Mouse (Mus musculus) neural tube, embryonic 11.5 days (tissue): ENCODE measurements around the gene Sat2. TPM values are rescaled to one million over a fixed set of nuclear protein-coding genes. Genes with fewer than 3 reads are reported as not detected.
A peak's percentile ranks its signal among the peaks of the same experiment; 100 is the strongest.

Experiments
- ATAC-seq: fragments of 200-750 bp; cut with Nextera tagmentation; 2 replicates; pipeline ENCODE4 v1.8.0; 2017; ENCODE audit warnings: moderate number of reproducible peaks, mild to moderate bottlenecking, moderate TSS enrichment, moderate library complexity; ENCODE audit not compliant: insufficient read depth, low FRiP score, low TSS enrichment
- DNase-seq: peaks from one replicate; pipeline ENCODE4 v3.0.0-alpha.2; 2015; ENCODE audit warnings: low spot score
- H3K27ac ChIP-seq: fragments of 300-500 bp; sonication (generic); 2 replicates; pipeline ENCODE4 v1.5.1; 2014; ENCODE audit warnings: low read depth, mild to moderate bottlenecking, low read length
- H3K27me3 ChIP-seq: fragments of 300-500 bp; sonication (generic); 2 replicates; pipeline ENCODE4 v1.6.1; 2014; ENCODE audit warnings: mild to moderate bottlenecking, low read length, mixed read lengths; ENCODE audit not compliant: control insufficient read depth, insufficient read depth
- H3K36me3 ChIP-seq: fragments of 300-500 bp; sonication (generic); 2 replicates; pipeline ENCODE4 v1.6.1; 2014; ENCODE audit warnings: mild to moderate bottlenecking, low read length, moderate library complexity, mixed read lengths; ENCODE audit not compliant: control insufficient read depth, insufficient read depth
- H3K4me1 ChIP-seq: fragments of 300-500 bp; sonication (generic); 2 replicates; pipeline ENCODE4 v1.6.1; 2014; ENCODE audit warnings: low read length, mixed read lengths; ENCODE audit not compliant: control insufficient read depth, insufficient read depth
- H3K4me2 ChIP-seq: fragments of 300-500 bp; sonication (generic); 2 replicates; pipeline ENCODE4 v1.6.1; 2014; ENCODE audit warnings: low read depth, mild to moderate bottlenecking, moderate library complexity
- H3K4me3 ChIP-seq: fragments of 300-500 bp; sonication (generic); 2 replicates; pipeline ENCODE4 v1.5.1; 2014; ENCODE audit warnings: low read depth, low read length
- H3K9ac ChIP-seq: fragments of 300-500 bp; sonication (generic); 2 replicates; pipeline ENCODE4 v1.6.1; 2014; ENCODE audit warnings: mild to moderate bottlenecking, low read length
- H3K9me3 ChIP-seq: fragments of 300-500 bp; sonication (generic); 2 replicates; pipeline ENCODE4 v1.6.1; 2016; ENCODE audit warnings: low read length; ENCODE audit not compliant: control insufficient read depth
- WGBS: fragments of 180-500 bp; shearing (Covaris S2); extraction: QIAGEN DNeasy Blood & Tissue Kit; methylation state at CpG from one replicate; pipeline ENCODE4 v1.1.7; 2014; 5-methylcytosine and 5-hydroxymethylcytosine counted together
- polyA plus RNA-seq: library from polyadenylated mRNA; unstranded; fragments of >200 nt; fragmentation: Nextera tagmentation; extraction: Ambion mirVana; gene quantifications from 2 replicates; pipeline ENCODE4 v1.2.1, GENCODE M21; 2014

The Sat2 gene
- polyA plus RNA-seq, 1 experiment from 2014 or later, result 19.0 TPM

DNA sequence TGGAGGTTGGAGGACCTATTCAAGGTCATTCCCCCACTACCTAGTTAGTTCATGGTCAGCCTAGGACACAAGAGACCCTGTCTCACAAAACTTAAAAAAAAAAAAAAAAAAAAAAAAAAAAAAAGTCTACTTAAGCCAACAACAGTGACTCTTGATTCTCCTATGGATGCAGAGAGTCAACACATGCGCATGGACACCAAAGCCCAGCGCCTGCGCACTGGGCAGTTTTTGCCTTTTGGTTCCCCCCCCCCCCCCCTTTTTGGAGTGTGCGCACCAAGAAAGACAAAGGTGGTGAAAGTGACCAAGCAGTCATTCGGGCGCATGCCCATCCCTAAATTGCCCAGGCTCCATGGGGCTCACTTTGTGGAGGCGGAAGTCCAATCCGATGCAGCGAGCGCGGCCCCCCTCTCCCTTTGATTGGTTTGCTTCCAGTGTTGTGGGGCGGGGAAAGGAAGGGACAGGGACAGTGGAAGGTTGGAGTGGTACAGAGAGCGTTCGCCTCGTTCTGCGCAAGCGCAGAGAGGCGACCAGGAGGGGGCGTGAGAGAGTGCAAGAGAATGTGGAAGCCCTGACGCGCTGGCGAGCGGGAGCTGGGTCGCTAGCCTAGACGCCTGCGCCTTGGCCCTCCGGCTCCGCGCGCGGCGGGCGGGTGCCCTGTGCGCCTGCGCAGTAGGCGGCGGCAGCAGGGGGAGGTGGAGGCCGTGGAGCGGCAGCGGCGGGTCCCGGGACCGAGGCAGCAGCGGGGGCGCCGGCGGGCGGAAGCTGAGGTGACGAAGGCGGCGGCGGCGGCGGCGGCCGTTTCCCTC lies 10.7 kb downstream of the Sat2 start, which contains the start of gene Fxr2:
Fxr2 (plus strand) TSS at position 707 of the 806 bp plus-strand sequence.
- DNase-seq, result peak; percentile 100
- WGBS, result 0% methylated on average over 35 of the region's 56 CpGs
- no peaks in the 10 kb centered on the region for H3K27me3 ChIP-seq
- ATAC-seq, result peak; percentile 99
- peaks cover 17% of the 10 kb centered on the region for H3K4me1 ChIP-seq
- no peaks in the 10 kb centered on the region for H3K9me3 ChIP-seq
- H3K9ac ChIP-seq, result peak within 1 kb of the TSS; percentile 96
- peak within 1 kb of the TSS; percentile 96 for H3K27ac ChIP-seq
- H3K36me3 ChIP-seq, result no peaks in the 10 kb centered on the region; the same call in 1 of the 2 replicates
- peak within 1 kb of the TSS; percentile 99 for H3K4me3 ChIP-seq
- peak within 1 kb of the TSS; percentile 74 for H3K4me2 ChIP-seq

DNA sequence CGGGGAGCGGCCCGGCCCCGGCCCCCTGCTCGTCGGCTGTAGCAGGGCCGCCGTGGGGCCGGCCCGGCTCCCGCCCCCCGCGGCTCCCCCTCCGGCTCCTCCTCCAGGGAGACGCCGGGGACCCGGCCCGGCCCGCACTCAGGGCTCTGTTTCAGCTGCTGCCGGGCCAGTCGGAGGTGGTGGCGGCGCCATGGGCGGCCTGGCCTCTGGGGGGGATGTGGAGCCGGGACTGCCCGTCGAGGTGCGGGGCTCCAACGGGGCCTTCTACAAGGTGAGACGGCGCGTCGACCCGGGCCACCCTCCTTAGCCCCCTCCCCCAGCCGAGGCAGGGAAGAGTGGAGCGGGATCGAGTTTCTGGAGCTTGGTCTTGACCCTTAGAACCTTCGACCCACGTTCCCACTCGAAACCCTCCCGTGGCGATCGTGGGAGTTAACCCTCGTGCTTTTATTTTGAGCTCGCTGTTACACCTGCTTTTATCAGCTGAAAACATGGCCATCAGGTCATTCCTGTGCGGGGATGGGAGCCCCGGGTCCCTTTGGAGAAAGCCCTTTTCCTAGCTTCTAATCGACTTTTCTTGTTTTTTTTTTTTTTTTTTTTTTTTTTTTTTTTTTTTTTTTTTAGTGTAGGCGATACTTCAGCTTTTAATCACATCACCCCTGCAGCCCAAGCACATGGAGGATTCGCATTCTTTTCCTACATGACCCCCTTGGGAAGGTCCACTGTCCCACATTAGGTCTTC lies 11.5 kb downstream of the Sat2 start:
- Histone ChIP-seq H3K4me3 (peak overlapping the region; percentile 99), H3K9ac (peak overlapping the region; percentile 96), H3K36me3 (no peaks in the 10 kb centered on the region; the same call in 1 of the 2 replicates), H3K4me2 (peak overlapping the region; percentile 74), H3K9me3 (no peaks in the 10 kb centered on the region), H3K27ac (peak overlapping the region; percentile 96), H3K4me1 (peaks cover 17% of the 10 kb centered on the region), H3K27me3 (no peaks in the 10 kb centered on the region)
- ATAC-seq, result peak; percentile 56
- WGBS, result under 1% methylated on average over 44 of the region's 50 CpGs
- no peak for DNase-seq

DNA sequence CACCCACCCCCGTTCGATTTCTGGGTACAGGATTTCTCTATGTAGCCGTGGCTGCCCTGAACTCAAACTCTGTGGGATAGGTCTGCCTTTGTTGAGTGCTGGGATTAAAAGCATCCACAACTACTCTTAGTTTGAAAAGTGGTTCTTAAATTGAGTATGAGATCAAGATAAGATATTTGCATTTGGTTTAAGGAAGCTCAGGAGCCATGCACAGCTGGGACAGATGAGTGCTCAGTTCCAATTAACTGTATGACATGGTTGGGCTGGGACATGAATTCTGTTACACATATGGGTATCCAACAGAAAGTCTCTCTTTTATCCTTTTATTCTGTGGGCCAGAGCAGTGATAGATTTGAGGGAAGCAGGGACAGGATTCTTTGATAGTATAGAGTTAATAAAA lies 13.6 kb downstream of the Sat2 start:
- Histone ChIP-seq H3K9ac (no peak overlapping the region), H3K4me1 (peaks cover 17% of the 10 kb centered on the region), H3K36me3 (no peaks in the 10 kb centered on the region; the same call in 1 of the 2 replicates), H3K27me3 (no peaks in the 10 kb centered on the region), H3K4me3 (no peak overlapping the region), H3K9me3 (no peaks in the 10 kb centered on the region), H3K4me2 (no peak overlapping the region), H3K27ac (no peak overlapping the region)
- no peak for DNase-seq
- WGBS, result 95% methylated on average over 3 of the region's 3 CpGs
- no peak for ATAC-seq

DNA sequence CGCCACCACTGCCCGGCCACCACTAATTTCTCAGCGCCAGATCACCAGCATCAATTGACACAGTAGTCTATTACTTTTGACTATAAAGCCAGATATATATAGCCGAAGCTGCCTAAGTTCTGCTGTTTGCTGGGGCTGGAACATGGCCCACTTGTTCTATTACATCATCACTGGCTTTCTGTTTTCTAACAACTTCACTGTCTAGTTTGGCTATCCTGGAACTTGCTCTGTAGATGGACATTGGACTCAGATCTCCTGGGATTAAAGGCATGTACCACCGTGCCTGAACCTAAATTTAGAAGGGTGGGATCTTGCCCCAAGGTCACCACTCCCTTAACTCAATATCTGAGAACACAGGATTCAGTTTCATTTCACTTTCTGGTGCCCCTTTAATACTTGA lies 24.0 kb downstream of the Sat2 start:
- ATAC-seq, result no peak
- H3K4me2 ChIP-seq, result no peak overlapping the region
- DNase-seq, result no peak
- no peaks in the 10 kb centered on the region for H3K27me3 ChIP-seq
- no peaks in the 10 kb centered on the region for H3K9me3 ChIP-seq
- no peak overlapping the region for H3K27ac ChIP-seq
- WGBS, result 94% methylated on average over 5 of the region's 5 CpGs
- H3K4me1 ChIP-seq, result no peaks in the 10 kb centered on the region
- H3K36me3 ChIP-seq, result peaks cover 43% of the 10 kb centered on the region
- H3K9ac ChIP-seq, result no peak overlapping the region
- no peak overlapping the region for H3K4me3 ChIP-seq

DNA sequence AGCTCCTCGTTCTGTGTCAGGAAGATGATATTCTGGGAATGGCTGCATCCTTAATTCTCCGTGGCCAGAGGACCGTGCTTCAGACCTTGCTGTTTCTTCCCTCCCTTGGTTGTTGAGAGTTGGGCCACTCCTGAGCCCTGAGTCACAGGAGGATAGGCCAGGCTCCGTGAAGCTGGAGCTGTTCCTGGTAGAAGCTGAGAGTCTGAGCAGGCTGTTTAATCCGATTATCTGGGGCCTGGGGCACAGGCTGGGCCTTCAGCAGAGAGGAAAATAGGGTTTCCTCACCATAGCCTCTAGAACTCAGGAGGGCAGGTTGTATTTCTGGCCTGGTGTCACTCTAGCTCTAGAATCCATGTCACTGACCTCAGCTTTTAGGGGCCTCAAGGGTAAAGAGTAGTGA lies 31.6 kb downstream of the Sat2 start:
- H3K9ac ChIP-seq, result no peak overlapping the region
- no peaks in the 10 kb centered on the region for H3K9me3 ChIP-seq
- 80% methylated on average over 5 of the region's 5 CpGs for WGBS
- ATAC-seq, result no peak
- no peak overlapping the region for H3K27ac ChIP-seq
- H3K27me3 ChIP-seq, result no peaks in the 10 kb centered on the region
- H3K4me3 ChIP-seq, result no peak overlapping the region
- DNase-seq, result no peak
- peaks cover 46% of the 10 kb centered on the region for H3K36me3 ChIP-seq
- H3K4me1 ChIP-seq, result no peaks in the 10 kb centered on the region
- H3K4me2 ChIP-seq, result no peak overlapping the region

DNA sequence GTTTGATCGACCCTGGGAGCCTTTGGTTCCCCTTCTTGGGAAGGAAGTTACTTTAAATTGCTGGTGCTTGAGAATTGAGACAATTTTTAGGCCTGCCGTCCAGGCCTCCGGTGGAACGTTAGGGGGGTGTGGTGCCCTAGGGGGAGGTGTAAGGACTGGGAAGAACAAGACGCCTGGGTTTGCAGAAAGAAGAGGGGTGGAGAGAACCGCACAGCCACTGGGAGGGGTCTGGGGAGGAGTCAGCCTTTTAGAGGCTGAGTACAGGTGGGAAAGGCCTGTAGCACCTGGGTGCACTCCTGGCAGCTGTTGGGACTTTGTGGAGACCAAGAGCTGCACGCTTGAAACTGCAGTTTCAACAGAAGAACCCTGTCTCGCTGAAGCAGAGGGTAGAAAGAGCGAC lies 32.9 kb downstream of the Sat2 start:
- DNase-seq, result no peak
- no peaks in the 10 kb centered on the region for H3K27me3 ChIP-seq
- ATAC-seq, result no peak
- WGBS, result 45% methylated on average over 9 of the region's 9 CpGs
- H3K4me3 ChIP-seq, result no peak overlapping the region
- peak overlapping the region; percentile 0; the same call in 1 of the 2 replicates for H3K27ac ChIP-seq
- no peak overlapping the region for H3K4me2 ChIP-seq
- H3K9me3 ChIP-seq, result no peaks in the 10 kb centered on the region
- no peak overlapping the region for H3K9ac ChIP-seq
- no peaks in the 10 kb centered on the region for H3K4me1 ChIP-seq
- peaks cover 40% of the 10 kb centered on the region for H3K36me3 ChIP-seq

DNA sequence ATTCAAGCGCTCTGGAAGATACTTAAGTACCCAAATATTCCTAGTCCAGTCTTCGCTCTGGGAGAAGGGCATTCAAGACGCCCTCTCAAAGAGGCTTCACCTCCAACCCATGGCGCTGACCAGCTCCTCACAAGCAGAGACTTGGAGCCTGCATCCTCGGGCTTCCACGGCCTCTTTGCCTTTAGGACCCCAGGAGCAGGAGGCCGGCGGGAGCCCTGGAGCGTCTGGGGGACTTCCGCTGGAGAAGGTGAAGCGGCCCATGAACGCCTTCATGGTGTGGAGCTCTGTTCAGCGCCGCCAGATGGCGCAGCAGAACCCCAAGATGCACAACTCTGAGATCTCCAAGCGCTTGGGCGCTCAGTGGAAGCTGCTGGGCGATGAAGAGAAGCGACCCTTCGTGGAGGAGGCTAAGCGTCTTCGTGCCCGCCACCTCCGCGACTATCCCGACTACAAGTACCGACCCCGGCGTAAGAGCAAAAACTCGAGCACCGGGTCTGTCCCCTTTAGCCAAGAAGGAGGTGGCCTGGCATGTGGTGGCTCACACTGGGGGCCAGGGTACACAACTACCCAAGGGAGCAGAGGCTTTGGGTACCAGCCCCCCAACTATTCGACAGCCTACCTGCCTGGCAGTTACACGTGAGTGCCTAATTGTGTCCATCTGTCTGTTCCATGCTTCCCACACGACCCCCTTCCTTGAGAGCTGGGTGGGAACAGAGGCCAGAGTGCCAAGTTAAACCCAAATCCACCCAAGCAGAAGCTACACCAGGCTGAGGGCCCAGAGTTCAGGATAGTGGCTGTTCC lies 33.6 kb downstream of the Sat2 start, which contains the start of gene Sox15:
Sox15 (plus strand) TSS at position 51 of the 801 bp plus-strand sequence.
- H3K4me1 ChIP-seq, result no peaks in the 10 kb centered on the region
- H3K4me3 ChIP-seq, result no peak within 1 kb of the TSS
- ATAC-seq, result peak; percentile 73; the same call in 1 of the 2 replicates
- peaks cover 38% of the 10 kb centered on the region for H3K36me3 ChIP-seq
- 28% methylated on average over 34 of the region's 34 CpGs for WGBS
- peak within 1 kb of the TSS; percentile 0; the same call in 1 of the 2 replicates for H3K27ac ChIP-seq
- no peak within 1 kb of the TSS for H3K4me2 ChIP-seq
- 0 out of 2 replicates have a peak within 1 kb of the TSS, but pooled peaks have one; percentile 7 for H3K9ac ChIP-seq
- peak; percentile 87 for DNase-seq
- no peaks in the 10 kb centered on the region for H3K9me3 ChIP-seq
- H3K27me3 ChIP-seq, result no peaks in the 10 kb centered on the region

DNA sequence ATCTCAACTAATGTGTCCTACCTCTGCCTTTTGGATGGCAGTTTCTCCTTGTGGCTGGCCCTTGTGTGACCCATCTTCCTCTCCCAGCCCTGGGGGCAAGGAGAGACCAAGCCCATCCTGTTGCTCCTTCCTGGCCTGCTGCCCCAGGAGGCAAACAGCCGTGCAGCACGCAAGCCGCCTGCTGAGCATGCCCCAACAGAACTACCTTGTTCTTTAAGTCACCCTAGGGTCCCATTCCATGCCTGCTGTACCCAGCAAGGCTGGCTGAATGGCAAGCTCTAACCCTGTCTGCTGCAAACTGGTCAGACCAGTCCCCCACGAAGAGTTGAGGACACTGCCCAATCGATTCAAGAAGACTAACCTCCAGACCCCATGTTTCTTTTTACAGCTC lies 34.2 kb downstream of the Sat2 start:
- Histone ChIP-seq H3K27me3 (no peaks in the 10 kb centered on the region), H3K27ac (no peak overlapping the region), H3K9ac (no peak overlapping the region), H3K4me1 (no peaks in the 10 kb centered on the region), H3K36me3 (peaks cover 32% of the 10 kb centered on the region), H3K4me3 (no peak overlapping the region), H3K4me2 (no peak overlapping the region), H3K9me3 (no peaks in the 10 kb centered on the region)
- ATAC-seq (no peak), DNase-seq (no peak)
- WGBS, result 95% methylated on average over 5 of the region's 5 CpGs
